Mouse (Mus musculus) lung, postnatal 14 days (tissue): ENCODE results near the gene Cnot6.

ENCODE experiments used
- DNase-seq: peaks from one replicate; pipeline ENCODE4 v3.0.0; 2021

Gene Cnot6

GRCm38 (mm10) chr11:49653079-49653408, 59.5 kb downstream of the Cnot6 start:
- DNase-seq, result no peak

DNA sequence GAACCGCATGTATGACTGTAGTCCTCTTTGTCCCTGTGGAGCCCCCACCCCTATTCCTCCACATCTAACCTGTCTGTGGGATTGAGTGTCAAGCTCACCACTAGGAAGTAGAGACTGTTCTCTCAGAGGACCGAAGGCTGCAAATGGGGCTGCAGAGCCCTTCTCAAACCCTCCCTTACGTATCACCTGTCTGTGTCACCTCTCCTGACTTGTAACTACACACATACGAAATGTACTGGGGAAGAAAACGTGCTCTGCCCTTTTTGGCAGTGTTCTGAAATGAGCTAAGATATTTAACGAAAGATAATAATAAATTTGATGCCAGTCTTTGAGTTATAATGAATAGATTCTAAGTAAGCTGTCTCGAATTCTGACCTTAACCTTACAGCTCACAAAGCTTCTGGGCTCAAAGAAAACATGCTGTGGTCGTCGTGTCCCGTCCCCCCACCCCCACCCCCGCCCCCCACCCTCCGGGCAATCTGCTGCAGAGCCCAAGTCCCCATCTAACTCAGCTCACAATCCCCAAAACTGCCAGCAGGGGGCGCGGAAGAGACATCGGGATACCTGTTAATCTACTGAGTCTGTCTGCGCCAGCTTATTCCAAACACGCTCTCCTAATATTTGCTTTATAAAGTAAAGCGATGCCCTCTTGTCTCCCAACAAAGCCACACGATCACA, 60.0 kb downstream of the Cnot6 start:
- peak; percentile 92 for DNase-seq

- DNase-seq, result no peak
These were observed 60.7 kb downstream of the Cnot6 start for GRCm38 (mm10) chr11:49651762-49652322.

GRCm38 (mm10) chr11:49650994-49651761, 61.3 kb downstream of the Cnot6 start:
- no peak for DNase-seq

DNA sequence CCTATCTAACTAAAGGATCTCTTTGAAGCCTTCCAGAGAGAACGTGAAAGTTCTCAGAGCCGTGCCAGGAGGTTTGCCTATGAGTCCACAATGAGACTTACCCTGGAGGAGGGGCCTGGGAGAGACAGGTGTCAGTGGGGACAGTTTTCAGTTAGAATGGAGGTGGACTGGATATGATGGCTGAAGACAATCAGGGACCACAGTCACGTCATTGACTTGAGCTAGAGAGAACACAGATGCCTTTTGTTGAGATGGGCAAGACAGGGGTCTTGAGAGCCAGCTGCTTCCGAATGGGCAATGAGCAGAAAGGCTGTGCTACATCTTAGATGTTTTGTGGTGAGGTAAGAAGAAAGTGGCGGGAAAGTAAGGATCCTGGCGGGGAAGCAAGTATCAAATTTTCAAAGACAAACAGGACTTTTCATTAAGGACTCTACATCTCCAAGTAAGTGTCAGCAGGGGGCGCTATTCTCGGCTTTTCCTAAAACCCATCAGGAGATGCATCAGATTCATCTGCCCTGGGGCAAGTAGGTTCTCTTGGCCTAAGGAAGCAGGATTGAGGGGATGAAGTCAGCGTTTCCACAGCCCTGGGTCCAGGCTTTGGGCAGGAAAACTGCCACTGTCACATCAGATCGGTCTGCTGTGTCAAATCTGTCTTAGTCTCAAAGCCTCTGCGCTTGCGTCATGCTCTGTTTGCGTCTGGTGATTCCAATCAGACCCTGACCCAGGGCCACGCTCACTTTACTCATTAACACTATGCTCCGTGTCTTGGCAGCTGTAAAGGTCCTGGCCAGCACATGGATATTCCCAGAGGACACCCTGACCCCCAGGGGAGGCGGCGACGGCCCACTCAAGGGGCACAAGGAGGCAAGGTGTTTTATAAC, 62.2 kb downstream of the Cnot6 start:
- peak; percentile 40 for DNase-seq

- DNase-seq, result no peak
These were observed 66.8 kb downstream of the Cnot6 start for GRCm38 (mm10) chr11:49645677-49646076.

DNA sequence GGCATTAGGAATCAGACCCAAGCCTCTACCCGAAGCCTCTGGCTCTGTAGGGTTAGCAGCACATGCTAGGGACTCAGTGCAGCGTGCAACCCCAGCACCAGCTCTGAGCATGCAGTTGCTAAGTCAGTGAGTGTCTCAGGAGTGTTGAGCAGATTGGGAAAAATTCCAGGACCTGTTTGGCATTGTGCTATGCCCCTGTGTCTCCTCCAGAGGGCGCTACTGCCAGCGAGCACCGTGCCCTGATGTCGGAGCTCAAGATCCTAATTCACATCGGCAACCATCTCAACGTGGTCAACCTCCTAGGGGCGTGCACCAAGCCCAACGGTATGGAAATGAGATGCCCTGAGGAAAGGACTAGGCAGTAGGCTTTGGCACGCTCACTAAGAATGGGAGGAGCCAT, 76.1 kb downstream of the Cnot6 start:
- no peak for DNase-seq

- DNase-seq, result no peak
These were observed 76.9 kb downstream of the Cnot6 start for GRCm38 (mm10) chr11:49635671-49636070.

DNA sequence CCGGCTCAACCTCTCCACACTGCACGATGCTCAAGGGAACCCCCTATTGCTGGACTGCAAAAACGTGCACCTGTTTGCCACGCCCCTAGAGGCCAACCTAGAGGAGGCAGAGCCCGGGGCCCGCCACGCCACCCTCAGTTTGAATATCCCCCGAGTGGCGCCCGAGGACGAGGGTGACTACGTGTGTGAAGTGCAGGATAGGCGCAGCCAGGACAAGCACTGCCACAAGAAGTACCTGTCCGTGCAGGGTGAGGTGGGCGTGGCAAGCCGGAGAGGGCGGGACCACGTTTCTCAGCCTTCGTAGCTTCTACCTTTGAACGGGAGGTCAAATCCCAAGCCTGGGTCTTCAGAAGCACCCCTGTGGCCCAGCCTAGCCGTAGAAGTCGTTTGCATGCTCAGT, 78.4 kb downstream of the Cnot6 start:
- no peak for DNase-seq

- DNase-seq, result peak; percentile 28
These were observed 80.3 kb downstream of the Cnot6 start for GRCm38 (mm10) chr11:49632256-49632655.

- DNase-seq, result peak; percentile 39
These were observed 81.4 kb downstream of the Cnot6 start for GRCm38 (mm10) chr11:49631154-49631553.

GRCm38 (mm10) chr11:49626748-49627147, 85.8 kb downstream of the Cnot6 start:
- no peak for DNase-seq

GRCm38 (mm10) chr11:49625863-49626262, 86.7 kb downstream of the Cnot6 start:
- no peak for DNase-seq

GRCm38 (mm10) chr11:49624156-49624555, 88.4 kb downstream of the Cnot6 start:
- DNase-seq, result no peak

DNA sequence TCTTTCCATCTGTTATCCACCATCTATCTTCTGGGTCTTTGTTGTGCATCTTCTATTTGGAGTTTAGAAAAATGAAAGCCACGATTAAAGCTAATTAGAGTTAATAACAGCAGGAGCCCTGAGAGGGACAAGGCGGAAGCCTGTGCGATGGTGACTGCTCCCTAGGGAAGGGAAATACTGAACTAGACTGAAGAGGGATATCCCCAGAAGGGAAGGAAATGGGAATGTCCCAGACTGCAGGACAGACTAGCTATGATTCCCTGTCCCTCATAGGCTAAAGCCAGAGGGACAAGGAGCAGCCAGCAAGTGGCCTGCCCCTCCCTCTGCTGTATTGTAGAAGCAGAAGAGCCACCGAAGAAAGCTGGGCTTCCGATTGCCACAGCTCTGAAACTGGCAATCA, 90.6 kb downstream of the Cnot6 start:
- DNase-seq, result no peak
